Mouse (Mus musculus) thymus, postnatal 36 days (tissue): ENCODE measurements around the gene Actn2.
A peak's percentile ranks its signal among the peaks of the same experiment; 100 is the strongest.

Experiments used
- DNase-seq, 2 experiments: peaks; one replicate each; pipeline ENCODE4 v3.0.0; 2022; ENCODE audit warnings: mixed read lengths in 2 of 2

Gene Actn2

GRCm38 (mm10) chr13:12311930-12312492, 28.5 kb downstream of the Actn2 start:
- DNase-seq, result no peak

DNA sequence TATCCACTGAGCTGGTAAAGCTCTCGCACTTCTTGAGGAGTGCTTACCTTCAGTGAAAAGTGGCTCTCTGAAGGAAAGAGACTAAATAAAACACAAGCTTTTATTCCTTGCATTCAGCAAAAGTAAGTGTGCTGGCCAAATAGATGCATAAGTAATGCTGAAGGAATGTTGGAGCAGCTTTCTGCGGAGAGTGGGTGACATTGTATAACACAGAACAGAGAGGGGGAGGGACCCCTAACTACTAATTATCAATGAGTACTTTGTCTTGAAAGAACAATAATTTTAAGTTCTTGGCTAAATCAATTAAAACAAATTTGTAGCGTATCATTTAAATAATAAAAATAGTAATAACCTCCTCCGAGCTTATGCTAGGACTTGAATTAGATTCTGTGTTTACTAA, 29.2 kb downstream of the Actn2 start:
- no peak for DNase-seq

DNA sequence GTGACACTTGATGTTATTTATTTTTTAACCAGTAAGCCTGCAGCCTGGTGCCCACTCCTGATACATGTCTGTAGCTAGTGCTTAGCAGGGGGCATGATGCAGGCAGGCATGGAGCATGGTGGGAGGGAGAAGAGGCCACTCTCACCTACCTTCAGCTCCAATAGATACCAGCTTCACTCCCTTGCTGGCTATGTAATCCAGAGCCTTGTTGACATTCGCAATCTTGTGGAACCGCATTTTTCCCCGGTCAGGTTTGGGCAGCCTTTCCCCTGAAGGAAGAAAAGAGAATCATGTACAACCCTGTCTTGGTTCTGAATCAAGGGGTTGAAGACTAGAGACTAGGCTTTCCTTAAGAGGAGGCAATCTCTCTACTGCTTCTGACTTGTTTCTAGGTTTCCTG, 31.1 kb downstream of the Actn2 start:
- no peak for DNase-seq

- no peak for DNase-seq
Observed at GRCm38 (mm10) chr13:12308878-12309277, 31.7 kb downstream of the Actn2 start.

DNA sequence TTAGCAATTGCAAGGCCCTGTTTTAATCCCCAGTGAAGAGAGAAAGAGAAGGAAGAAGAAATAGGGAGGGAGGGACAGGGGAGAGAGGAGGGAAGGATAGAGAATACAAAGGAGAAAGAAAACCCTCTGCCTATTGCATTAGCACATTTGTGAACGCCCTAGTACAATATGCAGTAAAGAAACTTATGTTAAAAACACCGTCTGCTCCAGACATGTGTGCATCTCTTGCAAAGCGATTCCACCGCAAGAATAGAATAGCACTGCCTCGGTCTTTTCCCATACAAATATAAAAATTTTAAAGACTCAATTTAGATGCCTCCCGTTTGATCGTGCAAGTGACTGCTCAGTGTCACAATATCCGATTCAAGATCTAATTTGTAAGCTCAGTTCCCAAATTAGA, 32.1 kb downstream of the Actn2 start:
- DNase-seq, result no peak

- DNase-seq, result no peak
Observed at GRCm38 (mm10) chr13:12307286-12307685, 33.3 kb downstream of the Actn2 start.

DNA sequence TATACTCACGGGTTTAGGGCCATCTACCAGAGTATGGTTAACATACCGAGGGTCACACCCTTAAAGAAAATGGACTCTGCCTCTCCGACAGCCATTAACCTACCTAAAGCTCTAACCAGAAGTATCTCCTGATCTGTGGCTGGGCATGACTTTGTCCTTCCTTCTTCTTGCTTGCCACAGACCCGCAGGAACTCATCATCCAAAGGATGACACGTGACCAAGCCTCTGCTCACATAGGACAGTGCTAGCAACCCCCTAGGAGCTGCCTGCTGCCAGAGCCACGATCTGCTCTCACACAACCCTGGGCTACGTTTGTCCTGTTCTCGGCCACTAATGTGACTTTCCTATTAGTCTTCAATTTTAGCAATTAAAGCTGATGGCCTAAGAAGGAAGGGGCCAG, 35.0 kb downstream of the Actn2 start:
- DNase-seq, result no peak

- no peak for DNase-seq
Observed at GRCm38 (mm10) chr13:12304991-12305390, 35.6 kb downstream of the Actn2 start.

DNA sequence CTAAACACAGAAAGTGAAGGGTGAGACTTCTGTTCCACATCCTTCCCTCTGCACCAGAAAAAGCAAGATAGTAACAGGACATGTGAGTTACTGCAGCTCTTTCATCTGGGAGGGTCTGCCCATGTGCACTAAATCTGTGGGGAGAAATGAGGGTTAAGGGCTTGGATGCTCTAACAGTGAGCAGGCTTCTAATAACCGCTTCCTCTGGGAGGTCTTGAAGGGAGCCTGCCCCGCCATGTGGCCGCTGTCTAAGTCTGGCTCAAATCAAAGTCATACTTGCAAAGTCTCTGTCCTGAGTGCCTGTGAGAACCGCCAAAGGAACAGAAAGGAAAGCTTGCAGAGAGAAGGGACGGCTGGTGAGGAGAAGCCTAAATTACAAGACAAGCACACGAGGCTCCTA, 42.8 kb downstream of the Actn2 start:
- no peak for DNase-seq

DNA sequence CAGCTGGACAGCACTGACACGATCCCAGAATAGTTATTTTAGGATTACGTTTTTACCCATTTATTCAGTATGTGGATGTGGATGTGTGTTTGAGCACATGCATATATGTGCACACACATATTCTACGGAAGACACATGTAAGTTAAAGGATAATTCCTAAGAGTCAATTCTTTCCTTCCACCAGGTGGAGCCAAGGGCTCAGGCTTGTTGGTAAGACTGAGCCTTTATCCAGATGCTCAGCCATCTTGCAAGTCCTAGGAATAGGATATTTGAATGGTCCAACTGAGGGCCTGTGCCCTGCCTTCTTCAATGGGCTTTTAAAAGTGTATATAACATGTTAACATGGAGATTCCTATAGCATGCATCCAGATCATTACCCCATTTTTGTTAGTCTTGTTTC, 43.9 kb downstream of the Actn2 start:
- DNase-seq, result no peak

- no peak for DNase-seq
Observed at GRCm38 (mm10) chr13:12293810-12294209, 46.8 kb downstream of the Actn2 start.

- DNase-seq, result no peak
Observed at GRCm38 (mm10) chr13:12290700-12291099, 49.9 kb downstream of the Actn2 start.

GRCm38 (mm10) chr13:12284528-12284927, 56.0 kb downstream of the Actn2 start:
- no peak for DNase-seq

DNA sequence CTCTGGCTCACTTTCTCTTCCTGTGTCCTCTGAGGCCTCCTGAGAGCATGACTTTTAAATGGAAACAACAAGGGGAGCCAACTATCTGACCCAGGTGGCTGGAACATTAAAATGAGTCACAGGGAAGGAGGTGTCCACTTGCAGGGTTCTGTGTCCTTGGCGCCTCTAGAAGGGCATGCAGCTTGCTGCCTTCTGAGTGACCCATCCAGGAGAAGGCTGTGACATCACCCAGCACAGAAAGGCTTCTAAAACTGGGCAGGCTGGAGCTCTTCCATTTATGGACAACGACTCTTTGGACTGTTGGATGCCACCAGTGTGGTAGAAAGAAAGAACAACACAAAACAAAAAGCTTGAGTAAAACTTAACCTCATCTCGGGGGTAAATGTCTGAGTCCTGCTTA, 56.7 kb downstream of the Actn2 start:
- DNase-seq, result no peak

DNA sequence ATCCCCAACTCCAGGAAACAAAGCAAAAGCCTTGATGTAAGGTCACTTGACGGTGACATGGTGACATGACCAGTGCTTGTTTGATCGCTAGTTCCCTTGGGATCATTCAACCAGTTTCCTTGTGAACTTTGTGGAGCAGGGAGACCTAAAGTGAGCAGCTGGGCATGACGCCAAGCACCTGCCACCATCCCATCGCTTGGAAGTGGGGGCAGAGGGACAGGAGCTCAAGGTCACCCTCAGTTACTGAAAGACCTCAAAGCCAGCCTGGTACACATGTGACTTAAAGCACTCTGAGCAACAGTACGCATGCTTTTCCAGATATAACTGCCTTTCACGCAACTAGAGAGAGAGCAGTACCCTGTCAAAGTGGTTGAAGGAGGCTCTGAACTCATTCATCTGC, 65.8 kb downstream of the Actn2 start:
- DNase-seq, result no peak

DNA sequence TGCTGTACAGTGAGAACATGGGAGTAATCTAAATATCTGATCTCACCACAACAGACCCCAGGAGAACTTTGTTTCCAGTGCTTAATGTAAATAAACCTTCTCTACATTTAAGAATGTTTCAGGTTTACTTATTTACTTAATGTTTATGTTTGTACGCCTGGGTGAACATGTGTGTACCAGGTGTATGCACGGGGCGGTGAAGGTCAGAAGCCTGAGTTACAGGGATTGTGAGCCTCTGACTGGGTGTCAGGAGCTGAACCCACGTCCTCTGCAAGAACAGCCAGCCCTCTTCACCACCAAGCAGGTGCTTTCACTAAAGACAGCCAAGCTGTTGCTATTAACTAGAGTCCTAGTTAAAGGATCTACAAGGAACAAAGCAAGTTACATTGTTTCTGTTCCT, 66.3 kb downstream of the Actn2 start:
- DNase-seq, result no peak

- DNase-seq, result no peak
Observed at GRCm38 (mm10) chr13:12272953-12273352, 67.6 kb downstream of the Actn2 start.

- no peak for DNase-seq
Observed at GRCm38 (mm10) chr13:12267971-12268370, 72.6 kb downstream of the Actn2 start.

GRCm38 (mm10) chr13:12267097-12267496, 73.5 kb downstream of the Actn2 start:
- no peak for DNase-seq

GRCm38 (mm10) chr13:12263996-12264395, 76.6 kb downstream of the Actn2 start:
- DNase-seq, result no peak

- no peak for DNase-seq
Observed at GRCm38 (mm10) chr13:12261505-12261904, 79.1 kb downstream of the Actn2 start.

- peak; percentile 92 to 96 for DNase-seq
Observed at GRCm38 (mm10) chr13:12257391-12258380, 82.9 kb downstream of the Actn2 start, which contains the start of gene Mtr. Gene Mtr, minus strand, starts transcription at chr13:12258113.

- DNase-seq, result no peak
Observed at GRCm38 (mm10) chr13:12256871-12257390, 83.6 kb downstream of the Actn2 start.
